Mouse (Mus musculus): ENCODE measurements around the gene Insc. TPM values are rescaled to one million over a fixed set of nuclear protein-coding genes. Genes with fewer than 3 reads are reported as not detected.

Gene Insc
- polyA plus RNA-seq, 1 experiment, result not detected

DNA sequence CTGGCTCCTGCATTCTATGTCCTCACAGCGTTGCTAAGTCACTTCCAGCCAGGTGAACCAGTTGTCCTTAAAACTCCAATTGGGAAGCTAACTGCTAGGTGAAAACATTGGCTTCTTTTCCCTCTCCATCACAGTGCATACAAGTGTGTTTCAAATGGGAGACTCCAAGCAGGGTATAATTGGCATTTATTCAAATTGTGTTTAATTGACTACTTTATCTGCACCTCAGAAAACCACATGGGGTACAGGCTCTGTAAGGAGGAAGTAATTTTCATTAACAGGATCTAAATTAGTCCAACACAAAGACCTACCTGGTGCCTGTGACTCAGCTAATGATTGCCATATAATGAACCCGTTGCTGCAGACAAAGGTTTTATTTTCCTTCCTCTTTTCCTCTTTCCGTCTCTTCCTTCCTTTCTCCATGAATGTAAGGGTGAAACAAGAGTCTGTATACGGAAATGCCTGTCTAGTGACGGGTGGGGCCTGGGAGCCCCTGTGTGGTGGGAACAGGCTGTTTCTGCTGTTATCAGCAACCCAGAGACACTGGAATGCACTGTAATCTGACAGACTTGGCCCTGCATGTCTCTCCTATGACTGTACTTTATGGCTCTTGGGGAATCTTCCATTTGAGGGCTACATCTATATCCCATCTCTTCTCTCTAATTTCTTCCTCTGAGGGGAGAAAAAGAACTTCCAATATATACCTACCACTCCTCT, 96.7 kb downstream of the Insc start:
- Histone ChIP-seq H3K27me3 (replicated peaks) (peaks cover 16% of the 10 kb centered on the region), H3K9me3 (no peaks in the 10 kb centered on the region), H3K4me3 (replicated peaks) (no peak overlapping the region), H3K4me1 (peaks cover 3% of the 10 kb centered on the region; the same call in 1 of the 2 replicates), H3K36me3 (replicated peaks; ENCODE audit: low read length) (no peaks in the 10 kb centered on the region)
- TF ChIP-seq GATA1 (IDR thresholded peaks at IDR 0.05; ENCODE audit: borderline replicate concordance, low read length) (no peak), FLI1 (IDR thresholded peaks at IDR 0.05; ENCODE audit: low read length) (no peak)

DNA sequence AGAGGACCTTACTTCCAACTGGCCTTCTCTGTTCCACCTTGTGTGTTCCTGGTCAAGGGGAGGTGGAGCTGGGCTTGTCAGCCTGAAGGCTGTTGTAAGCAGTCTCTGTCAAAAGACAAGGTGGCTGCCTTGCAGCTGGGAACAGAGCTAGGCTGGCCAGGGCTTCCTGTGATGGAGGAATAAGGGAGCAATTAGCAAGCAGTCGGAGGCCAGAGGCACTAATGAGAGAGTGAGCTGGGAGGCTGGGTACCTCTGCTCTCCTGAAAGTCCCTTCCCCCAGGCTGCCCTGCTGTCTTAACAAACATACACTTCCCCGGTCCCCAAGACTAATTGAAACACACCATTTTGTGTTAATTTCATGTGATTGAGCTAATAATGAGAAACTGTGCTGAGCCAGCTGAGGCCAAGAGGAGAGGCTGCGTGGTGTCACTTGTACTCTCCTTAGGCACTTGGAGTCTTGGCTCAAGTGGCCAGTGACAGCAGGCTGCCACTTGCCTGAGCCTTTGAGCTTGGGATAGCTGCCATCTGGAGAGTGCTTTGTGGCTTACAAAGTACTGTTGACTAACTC, 99.2 kb downstream of the Insc start:
- TF ChIP-seq FLI1 (IDR thresholded peaks at IDR 0.05; ENCODE audit: low read length) (no peak), GATA1 (IDR thresholded peaks at IDR 0.05; ENCODE audit: borderline replicate concordance, low read length) (no peak)
- Histone ChIP-seq H3K4me1 (peaks cover 7% of the 10 kb centered on the region), H3K9me3 (no peaks in the 10 kb centered on the region), H3K27me3 (replicated peaks) (peaks cover 10% of the 10 kb centered on the region), H3K4me3 (replicated peaks) (no peak overlapping the region), H3K36me3 (replicated peaks; ENCODE audit: low read length) (no peaks in the 10 kb centered on the region)

DNA sequence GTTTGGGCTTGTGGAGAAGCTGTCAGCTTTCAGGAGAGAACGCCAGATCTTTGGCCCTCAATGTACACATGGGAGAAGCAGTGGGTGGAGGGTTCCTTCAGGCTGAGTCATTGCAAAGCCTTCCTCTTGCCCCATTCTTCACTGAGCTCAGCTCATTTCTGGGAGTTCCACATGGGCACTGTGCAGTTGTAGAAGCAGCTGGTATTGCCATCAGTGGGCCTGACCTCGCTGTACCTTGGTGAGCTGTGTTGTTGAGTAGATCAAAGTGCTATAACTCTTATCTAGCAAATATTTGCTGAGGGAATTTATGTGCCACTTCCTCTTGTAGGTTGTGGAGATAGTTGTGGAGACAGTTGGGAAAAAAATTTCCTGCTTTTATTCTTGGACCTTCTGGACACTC, 103.7 kb downstream of the Insc start:
- H3K4me3 ChIP-seq (replicated peaks), result no peak overlapping the region
- no peaks in the 10 kb centered on the region for H3K36me3 ChIP-seq (replicated peaks; ENCODE audit: low read length)
- peaks cover 4% of the 10 kb centered on the region; the same call in 1 of the 2 replicates for H3K4me1 ChIP-seq
- no peaks in the 10 kb centered on the region for H3K9me3 ChIP-seq
- TF ChIP-seq FLI1 (IDR thresholded peaks at IDR 0.05; ENCODE audit: low read length), result no peak
- TF ChIP-seq GATA1 (IDR thresholded peaks at IDR 0.05; ENCODE audit: borderline replicate concordance, low read length), result no peak
- peaks cover 10% of the 10 kb centered on the region for H3K27me3 ChIP-seq (replicated peaks)

DNA sequence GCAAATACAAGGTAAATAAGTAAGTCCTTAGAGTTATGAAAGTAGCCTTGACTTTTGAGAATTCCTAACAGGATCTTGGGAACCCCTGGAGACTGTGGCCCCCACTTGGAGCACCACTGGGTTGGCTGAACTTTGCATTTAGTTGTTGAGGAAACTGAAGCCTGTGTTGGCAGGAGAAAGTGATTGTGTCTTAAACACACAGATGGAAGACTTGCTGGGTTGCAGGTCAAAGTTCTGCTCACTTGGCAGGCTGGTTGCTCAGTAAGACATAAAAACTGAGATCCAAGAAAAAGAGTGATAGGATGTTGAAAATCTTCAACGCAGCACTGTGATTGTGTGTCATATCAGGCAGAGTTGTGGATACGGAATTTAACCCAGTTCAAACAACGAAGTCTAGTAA, 108.9 kb downstream of the Insc start:
- Histone ChIP-seq H3K9me3 (no peaks in the 10 kb centered on the region), H3K4me3 (replicated peaks) (no peak overlapping the region), H3K36me3 (replicated peaks; ENCODE audit: low read length) (no peaks in the 10 kb centered on the region), H3K4me1 (peaks cover 9% of the 10 kb centered on the region), H3K27me3 (replicated peaks) (peaks cover 15% of the 10 kb centered on the region)
- no peak for TF ChIP-seq FLI1 (IDR thresholded peaks at IDR 0.05; ENCODE audit: low read length)
- TF ChIP-seq GATA1 (IDR thresholded peaks at IDR 0.05; ENCODE audit: borderline replicate concordance, low read length), result no peak

DNA sequence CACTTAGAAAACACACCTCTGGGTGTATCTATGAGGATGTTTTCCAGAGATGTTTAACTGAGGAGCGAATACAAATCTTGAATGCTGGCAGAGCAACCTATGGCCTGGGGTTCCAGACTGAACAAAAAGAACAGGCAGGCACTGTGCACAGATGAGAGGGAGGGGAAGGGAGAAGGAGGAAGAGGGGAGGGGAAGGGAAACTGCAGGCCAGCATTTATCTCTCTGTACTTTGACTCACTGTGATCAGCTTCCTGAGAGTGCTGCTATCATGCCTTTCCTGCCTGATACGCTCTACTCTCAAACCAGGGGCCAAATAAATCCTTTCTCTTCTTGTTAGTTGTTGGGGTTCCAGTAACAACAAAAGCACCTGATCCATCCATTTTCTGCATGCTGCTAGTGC, 110.7 kb downstream of the Insc start:
- TF ChIP-seq GATA1 (IDR thresholded peaks at IDR 0.05; ENCODE audit: borderline replicate concordance, low read length) (no peak), FLI1 (IDR thresholded peaks at IDR 0.05; ENCODE audit: low read length) (no peak)
- Histone ChIP-seq H3K4me1 (peaks cover 9% of the 10 kb centered on the region), H3K36me3 (replicated peaks; ENCODE audit: low read length) (no peaks in the 10 kb centered on the region), H3K4me3 (replicated peaks) (no peak overlapping the region), H3K9me3 (no peaks in the 10 kb centered on the region), H3K27me3 (replicated peaks) (peaks cover 13% of the 10 kb centered on the region)

DNA sequence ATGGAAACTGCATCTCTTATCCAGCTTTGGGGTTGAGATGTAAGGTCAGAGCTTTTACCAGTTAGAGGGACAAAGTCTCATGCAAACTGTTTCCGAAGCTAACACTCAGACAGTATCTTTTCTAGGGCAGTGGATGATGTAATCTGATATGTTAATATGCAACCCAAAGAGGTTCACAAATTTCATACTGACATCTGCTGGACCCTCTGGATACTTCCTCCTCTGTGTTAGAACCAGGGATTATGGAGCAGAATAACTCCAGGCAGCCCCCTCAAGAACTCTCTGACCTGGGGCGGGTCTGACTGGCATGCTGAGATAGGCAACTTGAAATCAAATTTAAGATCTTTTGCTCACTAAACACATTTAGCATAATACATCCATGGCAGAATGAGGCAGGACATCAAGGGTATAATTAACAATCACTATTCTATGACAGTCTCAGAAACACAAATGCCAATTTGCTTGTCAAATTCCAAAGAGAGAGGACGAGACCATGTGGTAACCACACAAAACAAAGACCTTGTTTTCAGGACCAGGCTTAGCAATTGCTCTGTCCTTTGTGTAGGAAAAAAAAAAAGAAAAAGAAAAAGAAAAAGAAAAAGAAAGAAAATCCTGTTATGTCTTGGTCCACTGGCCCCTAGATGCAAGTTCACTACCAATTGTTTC, 117.5 kb downstream of the Insc start:
- Histone ChIP-seq H3K36me3 (replicated peaks; ENCODE audit: low read length) (no peaks in the 10 kb centered on the region), H3K4me1 (no peaks in the 10 kb centered on the region), H3K27me3 (replicated peaks) (peaks cover 6% of the 10 kb centered on the region), H3K9me3 (no peaks in the 10 kb centered on the region), H3K4me3 (replicated peaks) (no peak overlapping the region)
- TF ChIP-seq GATA1 (IDR thresholded peaks at IDR 0.05; ENCODE audit: borderline replicate concordance, low read length) (no peak), FLI1 (IDR thresholded peaks at IDR 0.05; ENCODE audit: low read length) (no peak)

DNA sequence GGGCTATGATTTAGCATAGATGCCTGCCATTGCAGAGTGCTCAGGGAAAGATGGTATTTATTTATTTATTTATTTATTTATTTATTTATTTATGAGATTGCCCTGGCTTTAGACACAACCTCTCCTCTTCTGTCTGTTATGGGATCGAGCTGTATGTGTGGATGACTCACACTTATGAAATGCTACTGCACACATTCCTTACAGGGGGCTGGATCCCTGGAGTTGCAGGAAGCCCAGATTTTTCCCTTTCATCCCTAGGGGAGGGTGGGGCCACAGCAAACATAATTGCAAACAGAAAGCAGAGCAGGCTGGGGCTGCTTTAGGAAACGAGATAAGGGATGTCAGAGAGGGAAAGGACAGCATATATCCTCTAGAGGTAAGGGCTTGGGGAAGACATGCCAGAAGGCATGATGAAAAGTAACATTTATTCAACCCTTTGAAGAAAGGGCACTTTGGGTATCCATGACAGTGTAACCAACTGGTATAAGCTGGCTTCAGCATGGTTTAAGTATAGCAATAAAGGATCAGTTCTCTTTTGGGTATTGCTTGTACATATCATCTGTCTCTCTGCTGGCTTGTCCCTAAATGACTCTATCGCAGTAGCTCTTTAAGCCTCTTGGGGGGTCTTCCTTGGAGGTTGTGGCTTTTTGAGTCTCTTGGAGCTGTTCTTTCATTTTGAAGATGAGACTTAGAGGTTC, 130.0 kb downstream of the Insc start:
- peaks cover 3% of the 10 kb centered on the region; the same call in 1 of the 2 replicates for H3K9me3 ChIP-seq
- H3K4me1 ChIP-seq, result no peaks in the 10 kb centered on the region
- TF ChIP-seq FLI1 (IDR thresholded peaks at IDR 0.05; ENCODE audit: low read length) (no peak), GATA1 (IDR thresholded peaks at IDR 0.05; ENCODE audit: borderline replicate concordance, low read length) (no peak)
- no peaks in the 10 kb centered on the region for H3K36me3 ChIP-seq (replicated peaks; ENCODE audit: low read length)
- H3K4me3 ChIP-seq (replicated peaks), result no peak overlapping the region
- peaks cover 2% of the 10 kb centered on the region for H3K27me3 ChIP-seq (replicated peaks)

DNA sequence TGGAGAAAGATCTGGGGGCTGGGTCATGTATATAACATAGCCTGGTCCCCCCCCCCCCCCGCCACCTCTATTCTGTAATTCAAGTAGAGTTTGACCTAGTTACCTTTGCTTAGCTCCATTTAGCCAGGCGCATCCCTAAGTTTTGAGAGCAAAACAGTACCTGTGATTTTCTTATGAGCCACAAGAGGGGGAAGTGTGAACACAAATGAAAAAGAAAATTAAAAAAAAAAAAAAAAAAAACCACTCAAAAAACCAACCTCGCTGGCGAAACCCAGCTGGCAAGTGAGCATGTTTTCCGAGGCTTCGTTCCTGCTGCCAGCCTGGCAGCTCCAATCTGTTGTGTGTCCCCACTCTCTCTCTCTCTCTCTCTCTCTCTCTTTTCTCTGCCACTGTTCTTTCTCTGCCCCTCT, 130.5 kb downstream of the Insc start:
- Histone ChIP-seq H3K4me1 (no peaks in the 10 kb centered on the region), H3K27me3 (replicated peaks) (peaks cover 2% of the 10 kb centered on the region), H3K36me3 (replicated peaks; ENCODE audit: low read length) (no peaks in the 10 kb centered on the region), H3K4me3 (replicated peaks) (no peak overlapping the region), H3K9me3 (peaks cover 3% of the 10 kb centered on the region; the same call in 1 of the 2 replicates)
- TF ChIP-seq FLI1 (IDR thresholded peaks at IDR 0.05; ENCODE audit: low read length) (no peak), GATA1 (IDR thresholded peaks at IDR 0.05; ENCODE audit: borderline replicate concordance, low read length) (no peak)

DNA sequence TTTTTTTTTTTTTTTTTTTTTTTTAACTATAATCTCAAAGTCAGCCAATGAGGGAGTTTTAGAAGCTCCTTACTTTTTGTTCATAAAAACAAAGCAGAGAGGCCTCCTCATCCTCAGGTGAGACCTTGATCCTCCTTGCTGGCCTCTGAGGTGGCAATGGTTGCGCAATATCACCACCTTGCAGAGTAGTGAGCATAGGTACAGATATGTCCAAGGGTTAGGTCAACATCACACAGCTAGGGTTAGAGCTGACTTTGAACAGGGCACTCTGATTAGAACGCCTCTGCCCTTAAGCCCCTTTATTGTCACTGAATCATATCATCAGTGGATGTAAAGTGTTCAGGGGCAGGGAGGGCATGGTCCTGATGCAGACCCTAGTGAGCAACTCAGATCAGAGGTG, 131.1 kb downstream of the Insc start:
- Histone ChIP-seq H3K27me3 (replicated peaks) (peaks cover 2% of the 10 kb centered on the region), H3K4me3 (replicated peaks) (no peak overlapping the region), H3K36me3 (replicated peaks; ENCODE audit: low read length) (no peaks in the 10 kb centered on the region), H3K9me3 (peaks cover 3% of the 10 kb centered on the region; the same call in 1 of the 2 replicates), H3K4me1 (no peaks in the 10 kb centered on the region)
- TF ChIP-seq GATA1 (IDR thresholded peaks at IDR 0.05; ENCODE audit: borderline replicate concordance, low read length), result no peak
- TF ChIP-seq FLI1 (IDR thresholded peaks at IDR 0.05; ENCODE audit: low read length), result no peak
